Mouse (Mus musculus) c-Kit-positive CD71-negative TER-119-negative erythroid progenitor cells, embryonic 14.5 days (primary cell): Measurements from ENCODE around the gene Dchs1.
A peak's percentile ranks its signal among the peaks of the same experiment; 100 is the strongest.

Experiments
- DNase-seq: peaks from one replicate; pipeline ENCODE4 v3.0.0-alpha.2; 2013; ENCODE audit warnings: low read depth

Gene Dchs1

GRCm38 (mm10) chr7:105787285-105788140 lies at the start of gene Dchs1:
Dchs1 (minus strand) TSS chr7:105787654.
- no peak for DNase-seq

GRCm38 (mm10) chr7:105824281-105824680 lies 36.8 kb upstream of the Dchs1 start:
- no peak for DNase-seq

DNA sequence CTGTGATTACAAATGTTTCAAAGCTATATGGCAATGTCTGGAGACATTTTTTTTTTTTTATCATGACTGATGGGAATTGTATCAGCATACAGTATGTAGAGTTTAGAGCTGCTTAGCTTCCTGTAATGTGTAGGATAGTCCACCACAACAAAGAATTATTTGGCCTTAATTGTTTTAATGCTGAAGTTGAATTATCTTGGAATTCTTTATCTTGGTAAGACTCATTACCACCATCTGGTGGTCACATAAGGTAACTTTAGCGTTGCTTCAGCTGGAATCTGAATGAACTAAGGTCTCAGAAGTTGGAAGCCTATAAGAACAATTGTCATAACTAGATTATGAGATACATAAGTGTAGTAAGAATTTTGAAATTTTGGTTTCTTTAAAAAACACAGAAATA lies 31.0 kb upstream of the Dchs1 start:
- DNase-seq: no peak

- DNase-seq: no peak
Observed at GRCm38 (mm10) chr7:105816736-105817135, 29.3 kb upstream of the Dchs1 start.

GRCm38 (mm10) chr7:105813326-105813725 lies 25.9 kb upstream of the Dchs1 start:
- no peak for DNase-seq

GRCm38 (mm10) chr7:105812566-105812965 lies 25.1 kb upstream of the Dchs1 start:
- DNase-seq: no peak

DNA sequence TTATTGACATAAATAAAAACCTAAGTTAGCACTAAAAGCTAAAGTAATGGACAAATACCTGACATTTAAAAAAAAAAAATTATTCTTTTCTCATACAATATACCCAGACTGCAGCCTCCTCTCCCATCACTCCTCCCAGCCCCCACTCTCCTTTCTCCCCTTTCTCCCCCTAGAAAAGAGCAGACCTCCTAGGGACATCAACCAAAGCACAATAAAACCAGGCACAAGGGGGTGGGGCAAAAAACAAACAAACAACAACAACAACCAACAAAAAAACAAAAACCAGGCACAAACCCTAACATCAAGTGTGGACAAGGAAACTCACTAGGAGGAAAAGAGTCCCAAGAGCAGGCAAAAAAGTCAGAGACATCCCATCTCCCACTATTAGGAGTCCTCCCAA lies 24.1 kb upstream of the Dchs1 start:
- DNase-seq: no peak

GRCm38 (mm10) chr7:105810877-105811489 lies 23.5 kb upstream of the Dchs1 start, which contains the start of gene Mrpl17:
Mrpl17 (minus strand) TSS chr7:105811099.
- peak; percentile 97 for DNase-seq

- DNase-seq: no peak
Observed at GRCm38 (mm10) chr7:105810280-105810876, 22.9 kb upstream of the Dchs1 start.

- no peak for DNase-seq
Observed at GRCm38 (mm10) chr7:105809836-105810235, 22.4 kb upstream of the Dchs1 start.

GRCm38 (mm10) chr7:105808385-105808784 lies 20.9 kb upstream of the Dchs1 start:
- no peak for DNase-seq

- DNase-seq: no peak
Observed at GRCm38 (mm10) chr7:105806716-105807115, 19.3 kb upstream of the Dchs1 start.

- no peak for DNase-seq
Observed at GRCm38 (mm10) chr7:105806125-105806524, 18.7 kb upstream of the Dchs1 start.

DNA sequence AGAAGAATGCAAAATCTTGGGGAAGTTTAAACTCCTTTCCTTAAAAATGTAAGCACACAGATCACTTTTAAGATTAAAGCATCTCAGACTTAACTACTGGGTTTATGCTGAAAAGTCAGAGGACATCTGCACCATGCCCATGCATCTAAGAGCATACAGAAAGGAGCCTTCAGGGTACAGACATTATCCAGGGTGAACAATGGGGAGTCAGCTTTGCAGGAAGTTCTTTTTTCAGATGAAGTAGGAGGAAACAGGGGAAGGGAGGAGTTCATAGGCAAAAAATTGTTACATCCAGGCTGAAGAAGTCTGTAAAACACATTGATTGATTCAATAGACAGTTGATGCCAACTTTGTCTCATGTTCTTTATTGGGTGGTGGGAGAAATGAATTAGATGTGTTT lies 16.0 kb upstream of the Dchs1 start:
- DNase-seq: no peak

- no peak for DNase-seq
Observed at GRCm38 (mm10) chr7:105802771-105803170, 15.3 kb upstream of the Dchs1 start.

- DNase-seq: no peak
Observed at GRCm38 (mm10) chr7:105802312-105802711, 14.9 kb upstream of the Dchs1 start.

DNA sequence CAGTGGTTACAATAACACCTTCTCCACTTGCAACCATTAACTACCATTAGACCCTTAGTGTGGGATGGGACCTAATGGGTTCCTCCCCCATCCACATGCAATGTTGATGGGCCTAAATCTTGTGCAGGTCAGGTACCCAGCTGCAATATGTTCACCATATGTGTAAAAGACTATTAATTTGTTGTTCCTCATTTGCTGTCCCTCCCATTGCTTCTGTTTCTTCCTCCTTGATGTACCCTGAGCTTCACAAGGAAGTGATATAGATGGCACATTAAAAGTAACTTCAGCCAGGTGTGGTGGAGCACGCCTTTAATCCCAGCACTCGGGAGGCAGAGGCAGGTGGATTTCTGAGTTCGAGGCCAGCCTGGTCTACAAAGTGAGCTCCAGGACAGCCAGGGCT lies 9.5 kb upstream of the Dchs1 start:
- DNase-seq: no peak

GRCm38 (mm10) chr7:105795759-105796366 lies 8.4 kb upstream of the Dchs1 start:
- no peak for DNase-seq

DNA sequence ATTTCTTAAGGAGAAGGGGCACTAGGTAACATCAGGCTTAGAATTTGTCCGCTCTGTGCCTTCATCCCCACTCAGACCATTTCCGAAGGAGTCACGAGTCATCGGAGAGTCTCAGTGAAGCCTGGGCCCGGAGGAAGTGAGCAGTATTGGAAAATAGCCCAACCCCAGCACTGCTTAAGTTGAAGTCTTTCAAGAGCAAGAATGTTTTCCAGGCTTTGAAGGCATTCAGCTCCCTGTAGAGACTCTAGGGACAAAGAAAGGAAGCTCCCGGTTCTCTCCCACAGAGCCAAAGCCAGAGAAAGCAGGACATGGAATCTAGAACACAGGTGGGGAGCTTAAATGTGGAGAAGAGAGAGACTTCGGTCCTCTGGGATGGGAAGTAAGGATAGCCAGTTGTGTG lies 6.2 kb upstream of the Dchs1 start:
- DNase-seq: no peak

- DNase-seq: no peak
Observed at GRCm38 (mm10) chr7:105791147-105791546, 3.7 kb upstream of the Dchs1 start.

GRCm38 (mm10) chr7:105786506-105787284 lies 759 bp downstream of the Dchs1 start:
- no peak for DNase-seq

GRCm38 (mm10) chr7:105784556-105784955 lies 2.9 kb downstream of the Dchs1 start:
- no peak for DNase-seq
